Mouse (Mus musculus): ENCODE data around the gene Col6a4. TPM values are rescaled to one million over a fixed set of nuclear protein-coding genes. Genes with fewer than 3 reads are reported as not detected.

Gene Col6a4
- total RNA-seq, 2 experiments from 2014 or later, result 0.69 to 0.98 TPM

- peak in 1 of 2 experiments; percentile 4 for DNase-seq (ENCODE audit: low spot score in 2 of 2)
Observed at GRCm38 (mm10) chr9:106076234-106076633, 20.3 kb downstream of the Col6a4 start.

GRCm38 (mm10) chr9:106073956-106074355, 22.6 kb downstream of the Col6a4 start:
- DNase-seq (ENCODE audit: low spot score in 2 of 2), result no peak

GRCm38 (mm10) chr9:106071651-106072050, 24.9 kb downstream of the Col6a4 start:
- DNase-seq (ENCODE audit: low spot score in 2 of 2), result no peak

GRCm38 (mm10) chr9:106053446-106053845, 43.1 kb downstream of the Col6a4 start:
- DNase-seq (ENCODE audit: low spot score in 2 of 2), result no peak

DNA sequence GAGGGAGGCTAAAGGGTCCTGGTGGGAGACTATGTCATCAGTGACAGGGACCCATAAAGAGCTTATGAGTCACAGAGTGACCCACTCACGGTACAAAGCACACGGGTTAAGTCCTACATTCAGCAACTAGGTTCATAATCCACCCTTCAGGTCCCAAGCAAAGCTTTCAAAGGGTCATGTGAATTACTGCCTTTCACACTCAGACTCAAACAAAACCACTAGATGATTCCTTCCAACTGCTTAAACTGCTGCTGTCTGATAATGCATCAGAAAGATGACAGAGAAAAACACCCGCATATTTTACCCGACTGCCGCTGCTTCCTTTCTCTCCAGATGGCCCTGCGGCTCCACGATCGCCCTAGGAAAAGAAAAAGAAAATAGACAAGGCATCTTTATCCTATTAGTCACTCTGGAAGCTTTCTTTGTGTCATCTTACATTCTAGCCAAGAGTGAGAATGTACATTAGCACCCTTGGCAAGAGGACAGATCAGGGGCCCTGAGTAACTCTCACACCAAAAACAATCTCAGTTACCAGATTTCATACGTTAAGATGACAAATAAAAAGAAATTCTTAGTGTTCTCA, 52.6 kb downstream of the Col6a4 start:
- DNase-seq (ENCODE audit: low spot score in 2 of 2), result no peak

- no peak for DNase-seq (ENCODE audit: low spot score in 2 of 2)
Observed at GRCm38 (mm10) chr9:106039915-106040659, 56.5 kb downstream of the Col6a4 start.

DNA sequence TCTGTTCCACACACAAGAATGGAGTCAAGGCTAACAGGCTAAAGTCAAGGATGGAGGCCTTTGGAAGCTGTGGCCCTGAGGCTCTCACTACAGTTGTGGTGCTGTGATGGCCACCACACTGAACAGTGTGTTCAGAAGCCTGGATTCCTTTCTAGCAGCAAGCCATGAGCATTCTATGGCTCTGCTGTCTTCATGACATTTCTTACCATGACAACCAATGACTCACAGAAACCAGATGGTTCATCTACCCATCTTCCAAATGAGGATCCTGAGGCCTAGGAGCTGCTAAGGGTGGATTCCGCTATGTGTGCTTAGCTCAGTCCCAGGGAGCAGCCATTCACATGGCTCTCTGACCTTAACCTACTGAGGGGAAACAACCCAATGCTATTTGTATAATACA, 57.3 kb downstream of the Col6a4 start:
- peak in 1 of 2 experiments; percentile 32 for DNase-seq (ENCODE audit: low spot score in 2 of 2)

- DNase-seq (ENCODE audit: low spot score in 2 of 2), result peak; percentile 76 to 92
Observed at GRCm38 (mm10) chr9:106038865-106039264, 57.7 kb downstream of the Col6a4 start.

- no peak for DNase-seq (ENCODE audit: low spot score in 2 of 2)
Observed at GRCm38 (mm10) chr9:106015666-106016065, 80.9 kb downstream of the Col6a4 start.

DNA sequence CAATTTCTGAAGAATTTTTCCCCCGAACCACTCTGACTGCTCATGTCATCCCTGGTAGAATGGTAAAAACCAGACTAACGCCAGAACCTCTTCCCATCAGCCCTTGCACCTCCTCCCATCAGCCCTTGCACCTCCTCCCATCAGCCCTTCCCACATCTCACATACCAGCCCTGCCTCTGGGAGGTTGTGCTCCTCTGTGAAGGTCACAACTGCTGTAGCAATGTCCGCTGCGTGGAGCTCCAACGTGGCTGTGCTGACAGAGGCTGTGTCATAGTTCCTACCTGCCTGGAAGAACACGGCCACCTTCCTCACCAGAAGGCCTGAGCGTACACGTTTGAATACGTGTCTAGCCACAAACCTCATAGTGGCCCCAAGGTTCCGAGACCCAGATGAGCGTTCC, 83.4 kb downstream of the Col6a4 start:
- DNase-seq (ENCODE audit: low spot score in 2 of 2), result no peak

DNA sequence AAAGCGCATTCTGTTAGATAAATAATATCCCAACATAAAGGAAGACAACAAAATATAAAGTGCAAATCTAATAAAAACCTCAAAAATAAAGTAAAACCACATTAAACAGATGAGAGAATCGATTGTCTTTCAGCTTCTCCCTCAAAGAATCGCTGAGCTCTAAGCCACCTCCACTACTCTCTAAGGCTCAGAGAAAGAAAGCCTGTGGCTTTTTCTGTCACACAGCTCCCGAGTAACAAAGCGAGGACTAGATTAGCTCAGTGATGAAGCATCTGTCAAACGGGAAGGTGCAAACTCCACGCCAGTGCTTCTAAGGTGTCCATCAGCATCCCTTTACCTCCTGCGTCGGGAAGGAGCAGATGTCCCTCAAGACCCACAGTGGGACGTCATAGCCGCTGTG, 98.6 kb downstream of the Col6a4 start:
- DNase-seq (ENCODE audit: low spot score in 2 of 2), result no peak

GRCm38 (mm10) chr9:105992425-105992824, 104.2 kb downstream of the Col6a4 start:
- DNase-seq (ENCODE audit: low spot score in 2 of 2), result peak in 1 of 2 experiments; percentile 29

- DNase-seq (ENCODE audit: low spot score in 2 of 2), result no peak
Observed at GRCm38 (mm10) chr9:105990099-105990498, 106.5 kb downstream of the Col6a4 start.

DNA sequence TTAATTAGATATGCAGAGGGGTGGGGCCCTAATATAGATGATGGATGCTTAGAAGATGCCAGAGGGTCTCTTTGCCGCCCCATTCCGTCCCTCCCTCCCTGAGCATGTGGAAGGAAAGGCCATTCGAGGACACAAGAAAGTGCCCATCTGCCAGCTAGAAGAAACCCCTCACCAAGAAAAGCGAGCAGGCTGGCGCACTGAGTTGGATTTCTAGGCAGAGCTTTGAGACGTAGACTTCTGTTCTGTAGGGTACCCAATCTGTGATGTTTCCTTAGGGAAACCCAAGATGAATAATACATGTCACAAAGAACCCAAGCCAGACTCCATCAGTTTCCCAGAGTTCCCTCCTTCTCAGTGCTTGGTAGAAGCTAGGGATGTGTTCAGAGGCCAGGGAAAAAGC, 107.1 kb downstream of the Col6a4 start:
- peak in 1 of 2 experiments; percentile 42 for DNase-seq (ENCODE audit: low spot score in 2 of 2)

GRCm38 (mm10) chr9:105988096-105988495, 108.5 kb downstream of the Col6a4 start:
- peak; percentile 20 to 31 for DNase-seq (ENCODE audit: low spot score in 2 of 2)

DNA sequence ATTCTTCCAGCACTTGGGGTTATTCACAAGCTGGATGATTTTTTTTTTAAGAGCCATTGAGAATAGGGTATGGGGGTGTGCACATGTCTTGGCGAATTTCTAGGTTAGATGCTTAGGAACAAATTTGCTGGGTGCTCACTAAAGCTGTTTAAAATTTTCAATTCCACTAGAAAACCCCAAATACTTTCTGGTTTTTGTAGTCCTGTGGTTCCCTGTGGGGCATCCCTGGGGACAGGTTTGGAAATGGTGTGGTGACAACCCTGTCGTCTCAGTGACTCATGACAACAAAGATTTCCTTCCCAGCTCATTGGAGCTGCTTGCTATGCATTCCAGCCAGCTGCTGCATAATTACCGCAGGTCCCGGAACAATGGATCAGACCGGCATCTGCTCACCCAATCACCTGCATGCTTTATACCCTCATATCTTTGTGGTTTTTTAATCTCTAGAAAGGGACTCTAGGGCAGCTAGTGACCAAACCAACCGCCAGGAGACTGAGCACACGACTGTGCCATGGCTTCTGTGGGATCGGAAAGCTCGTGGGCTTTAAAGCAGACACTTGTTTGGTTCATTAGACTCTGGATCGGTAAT, 111.6 kb downstream of the Col6a4 start:
- DNase-seq (ENCODE audit: low spot score in 2 of 2), result no peak

- no peak for DNase-seq (ENCODE audit: low spot score in 2 of 2)
Observed at GRCm38 (mm10) chr9:105978479-105978878, 118.1 kb downstream of the Col6a4 start.

DNA sequence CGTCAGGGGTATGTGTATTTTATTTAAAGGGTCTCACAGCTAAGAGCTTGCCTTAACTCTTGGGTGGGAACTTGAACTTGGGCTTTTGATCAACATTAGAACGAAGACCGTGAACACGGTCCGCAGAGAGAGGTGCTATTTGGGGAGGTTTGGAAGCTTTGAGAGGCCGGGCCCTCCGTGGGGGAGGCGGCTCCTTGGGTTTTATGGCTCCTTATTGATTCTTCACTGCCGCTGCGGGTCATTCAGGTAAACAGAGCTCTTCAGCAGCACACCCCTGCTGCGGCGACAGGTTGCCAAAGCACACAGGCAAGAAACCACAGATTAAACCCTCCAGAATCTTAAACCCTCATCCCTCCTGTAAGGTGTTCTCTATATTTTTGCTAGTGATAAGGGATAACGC, 119.7 kb downstream of the Col6a4 start:
- DNase-seq (ENCODE audit: low spot score in 2 of 2), result no peak

- no peak for DNase-seq (ENCODE audit: low spot score in 2 of 2)
Observed at GRCm38 (mm10) chr9:105976314-105976713, 120.3 kb downstream of the Col6a4 start.

- DNase-seq (ENCODE audit: low spot score in 2 of 2), result no peak
Observed at GRCm38 (mm10) chr9:105973736-105974135, 122.8 kb downstream of the Col6a4 start.

DNA sequence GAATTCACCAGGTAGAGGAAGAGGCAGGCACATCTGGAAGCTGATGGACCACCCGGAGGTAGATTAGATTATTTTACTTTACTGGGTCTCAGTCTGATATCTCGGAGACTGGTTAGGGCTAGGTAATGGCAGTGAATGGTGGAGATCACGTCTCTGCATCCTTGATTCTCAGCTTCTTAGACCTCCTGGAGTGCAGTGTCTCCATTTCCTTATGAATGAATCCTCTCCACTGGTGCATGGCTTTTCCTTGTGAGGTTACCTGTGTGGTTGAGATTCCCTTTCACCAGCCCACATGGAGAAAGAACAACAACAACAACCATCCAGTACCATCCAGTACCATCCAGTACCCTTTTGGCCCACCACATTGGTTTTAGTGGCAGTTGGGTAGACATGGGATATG, 124.6 kb downstream of the Col6a4 start:
- DNase-seq (ENCODE audit: low spot score in 2 of 2), result no peak

DNA sequence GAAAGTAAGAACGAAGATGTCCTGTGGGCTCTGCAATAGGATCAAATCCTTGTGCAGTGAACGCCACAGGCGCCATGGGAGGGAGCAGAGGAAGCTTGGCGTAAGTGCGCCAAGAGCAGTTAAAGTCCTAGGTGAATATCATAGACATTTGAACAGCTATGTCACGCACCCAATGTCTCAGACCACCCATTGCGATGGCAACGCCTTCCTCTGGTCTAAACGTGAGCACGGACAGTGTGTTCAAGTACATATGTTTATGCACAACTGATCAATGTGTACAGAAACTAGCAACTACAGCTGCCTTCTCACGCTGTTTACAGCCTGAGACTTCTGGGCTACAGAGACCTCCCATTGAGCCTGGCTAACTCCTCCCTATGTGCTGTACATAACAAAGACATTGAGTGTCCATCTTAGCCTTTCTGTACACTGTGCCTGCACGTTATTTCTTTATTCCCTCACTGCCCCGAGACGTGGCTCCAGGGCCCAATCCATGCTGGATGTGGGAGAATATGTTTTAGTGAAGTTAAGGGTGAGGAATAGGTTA, 125.2 kb downstream of the Col6a4 start:
- no peak for DNase-seq (ENCODE audit: low spot score in 2 of 2)
